Mouse (Mus musculus): ENCODE data around the gene Nop53. TPM values are rescaled to one million over a fixed set of nuclear protein-coding genes. Genes with fewer than 3 reads are reported as not detected.

The Nop53 gene
- polyA plus RNA-seq, 1 experiment from 2014 or later: 196 TPM

GRCm38 (mm10) chr7:15931635-15932034 lies 14.2 kb downstream of the Nop53 start:
- Histone ChIP-seq H3K9me3 (ENCODE audit: low read length) (no peaks in the 10 kb centered on the region), H3K27me3 (replicated peaks; ENCODE audit: insufficient read depth, low read length) (no peaks in the 10 kb centered on the region), H3K9ac (replicated peaks; ENCODE audit: low read depth) (no peak overlapping the region), H3K36me3 (ENCODE audit: insufficient read depth, low read length) (no peaks in the 10 kb centered on the region), H3K4me2 (replicated peaks; ENCODE audit: low read depth, low read length) (no peak overlapping the region), H3K4me1 (ENCODE audit: insufficient read depth, low read depth, low read length) (no peaks in the 10 kb centered on the region), H3K4me3 (ENCODE audit: low read depth, low read length) (no peak overlapping the region), H3K27ac (ENCODE audit: low read length) (no peak overlapping the region)
- 64% methylated on average over 3 of the region's 3 CpGs for whole genome bisulfite sequencing
- ATAC-seq (no peak), DNase-seq (ENCODE audit: low spot score) (no peak)
- no peak for TF ChIP-seq CTCF (IDR thresholded peaks at IDR 0.05)
- no peak for TF ChIP-seq EP300 (IDR thresholded peaks at IDR 0.05)

GRCm38 (mm10) chr7:15930543-15930942 lies 15.3 kb downstream of the Nop53 start:
- Histone ChIP-seq H3K4me3 (ENCODE audit: low read depth, low read length) (no peak overlapping the region), H3K27me3 (replicated peaks; ENCODE audit: insufficient read depth, low read length) (no peaks in the 10 kb centered on the region), H3K9me3 (ENCODE audit: low read length) (no peaks in the 10 kb centered on the region), H3K4me2 (replicated peaks; ENCODE audit: low read depth, low read length) (no peak overlapping the region), H3K9ac (replicated peaks; ENCODE audit: low read depth) (no peak overlapping the region), H3K36me3 (ENCODE audit: insufficient read depth, low read length) (no peaks in the 10 kb centered on the region), H3K27ac (ENCODE audit: low read length) (no peak overlapping the region), H3K4me1 (ENCODE audit: insufficient read depth, low read depth, low read length) (no peaks in the 10 kb centered on the region)
- ATAC-seq (no peak), DNase-seq (ENCODE audit: low spot score) (no peak)
- 58% methylated on average over 2 of the region's 2 CpGs for WGBS
- no peak for TF ChIP-seq EP300 (IDR thresholded peaks at IDR 0.05)
- peak; percentile 42 for TF ChIP-seq CTCF (IDR thresholded peaks at IDR 0.05)

- Histone ChIP-seq H3K27ac (ENCODE audit: low read length) (no peak overlapping the region), H3K36me3 (ENCODE audit: insufficient read depth, low read length) (no peaks in the 10 kb centered on the region), H3K4me3 (ENCODE audit: low read depth, low read length) (no peak overlapping the region), H3K9ac (replicated peaks; ENCODE audit: low read depth) (no peak overlapping the region), H3K4me1 (ENCODE audit: insufficient read depth, low read depth, low read length) (no peaks in the 10 kb centered on the region), H3K27me3 (replicated peaks; ENCODE audit: insufficient read depth, low read length) (no peaks in the 10 kb centered on the region), H3K9me3 (ENCODE audit: low read length) (no peaks in the 10 kb centered on the region), H3K4me2 (replicated peaks; ENCODE audit: low read depth, low read length) (no peak overlapping the region)
- WGBS: 19% methylated on average over 4 of the region's 4 CpGs
- DNase-seq (ENCODE audit: low spot score) (peak; percentile 77), ATAC-seq (peak; percentile 82)
- no peak for TF ChIP-seq EP300 (IDR thresholded peaks at IDR 0.05)
- peak; percentile 88 for TF ChIP-seq CTCF (IDR thresholded peaks at IDR 0.05)
Measured at GRCm38 (mm10) chr7:15929910-15930309, 16.0 kb downstream of the Nop53 start.

GRCm38 (mm10) chr7:15922220-15922773 lies 23.6 kb downstream of the Nop53 start, which contains the start of gene Selenow:
Selenow (minus strand) TSS chr7:15922402.
- H3K4me3 ChIP-seq (ENCODE audit: low read depth, low read length): peak within 1 kb of the TSS; percentile 72
- WGBS: 1% methylated on average over 33 of the region's 33 CpGs
- ATAC-seq (peak; percentile 98), DNase-seq (ENCODE audit: low spot score) (peak; percentile 97)
- no peak for TF ChIP-seq CTCF (IDR thresholded peaks at IDR 0.05)
- 0 out of 2 replicates have a peak, but pooled peaks have one; percentile 3 for TF ChIP-seq EP300 (IDR thresholded peaks at IDR 0.05)
- H3K9ac ChIP-seq (replicated peaks; ENCODE audit: low read depth): peak within 1 kb of the TSS; percentile 84
- peak within 1 kb of the TSS; percentile 88 for H3K27ac ChIP-seq (ENCODE audit: low read length)
- H3K27me3 ChIP-seq (replicated peaks; ENCODE audit: insufficient read depth, low read length): no peaks in the 10 kb centered on the region
- H3K4me2 ChIP-seq (replicated peaks; ENCODE audit: low read depth, low read length): peak within 1 kb of the TSS; percentile 75
- H3K4me1 ChIP-seq (ENCODE audit: insufficient read depth, low read depth, low read length): peaks cover 17% of the 10 kb centered on the region
- H3K9me3 ChIP-seq (ENCODE audit: low read length): no peaks in the 10 kb centered on the region
- peaks cover 10% of the 10 kb centered on the region; the same call in 1 of the 2 replicates for H3K36me3 ChIP-seq (ENCODE audit: insufficient read depth, low read length)

- DNase-seq (ENCODE audit: low spot score): peak; percentile 72
- Histone ChIP-seq H3K36me3 (ENCODE audit: insufficient read depth, low read length) (peaks cover 10% of the 10 kb centered on the region; the same call in 1 of the 2 replicates), H3K4me1 (ENCODE audit: insufficient read depth, low read depth, low read length) (peaks cover 17% of the 10 kb centered on the region), H3K4me2 (replicated peaks; ENCODE audit: low read depth, low read length) (peak overlapping the region; percentile 75), H3K9me3 (ENCODE audit: low read length) (no peaks in the 10 kb centered on the region), H3K9ac (replicated peaks; ENCODE audit: low read depth) (peak overlapping the region; percentile 84), H3K4me3 (ENCODE audit: low read depth, low read length) (peak overlapping the region; percentile 72), H3K27me3 (replicated peaks; ENCODE audit: insufficient read depth, low read length) (no peaks in the 10 kb centered on the region), H3K27ac (ENCODE audit: low read length) (peak overlapping the region; percentile 88)
- TF ChIP-seq EP300 (IDR thresholded peaks at IDR 0.05) (peak; percentile 13; the same call in 1 of the 2 replicates), CTCF (IDR thresholded peaks at IDR 0.05) (no peak)
- peak; percentile 62 for ATAC-seq
- 0% methylated on average over 10 of the region's 10 CpGs for WGBS
Measured at GRCm38 (mm10) chr7:15921796-15922195, 24.1 kb downstream of the Nop53 start.

- H3K4me1 ChIP-seq (ENCODE audit: insufficient read depth, low read depth, low read length): peaks cover 17% of the 10 kb centered on the region
- 0 out of 2 replicates have a peak overlapping the region, but pooled peaks have one; percentile 12 for H3K9ac ChIP-seq (replicated peaks; ENCODE audit: low read depth)
- ATAC-seq (no peak), DNase-seq (ENCODE audit: low spot score) (no peak)
- H3K4me3 ChIP-seq (ENCODE audit: low read depth, low read length): peak overlapping the region; percentile 72
- H3K36me3 ChIP-seq (ENCODE audit: insufficient read depth, low read length): peaks cover 10% of the 10 kb centered on the region; the same call in 1 of the 2 replicates
- H3K4me2 ChIP-seq (replicated peaks; ENCODE audit: low read depth, low read length): peak overlapping the region; percentile 75
- no peaks in the 10 kb centered on the region for H3K9me3 ChIP-seq (ENCODE audit: low read length)
- no peaks in the 10 kb centered on the region for H3K27me3 ChIP-seq (replicated peaks; ENCODE audit: insufficient read depth, low read length)
- WGBS: 77% methylated on average over 6 of the region's 6 CpGs
- H3K27ac ChIP-seq (ENCODE audit: low read length): no peak overlapping the region
- TF ChIP-seq EP300 (IDR thresholded peaks at IDR 0.05): no peak
Measured at GRCm38 (mm10) chr7:15920645-15921190, 25.2 kb downstream of the Nop53 start.
